Mouse (Mus musculus) naive thymus-derived CD4-positive, alpha-beta T cell, adult 2 months (primary cell): Measurements from ENCODE around the gene Gfi1b.
A peak's percentile ranks its signal among the peaks of the same experiment; 100 is the strongest.

ENCODE experiments used
- DNase-seq: peaks from one replicate; pipeline ENCODE4 v3.0.0-alpha.2; 2011; ENCODE audit warnings: low read depth

Gene Gfi1b

DNA sequence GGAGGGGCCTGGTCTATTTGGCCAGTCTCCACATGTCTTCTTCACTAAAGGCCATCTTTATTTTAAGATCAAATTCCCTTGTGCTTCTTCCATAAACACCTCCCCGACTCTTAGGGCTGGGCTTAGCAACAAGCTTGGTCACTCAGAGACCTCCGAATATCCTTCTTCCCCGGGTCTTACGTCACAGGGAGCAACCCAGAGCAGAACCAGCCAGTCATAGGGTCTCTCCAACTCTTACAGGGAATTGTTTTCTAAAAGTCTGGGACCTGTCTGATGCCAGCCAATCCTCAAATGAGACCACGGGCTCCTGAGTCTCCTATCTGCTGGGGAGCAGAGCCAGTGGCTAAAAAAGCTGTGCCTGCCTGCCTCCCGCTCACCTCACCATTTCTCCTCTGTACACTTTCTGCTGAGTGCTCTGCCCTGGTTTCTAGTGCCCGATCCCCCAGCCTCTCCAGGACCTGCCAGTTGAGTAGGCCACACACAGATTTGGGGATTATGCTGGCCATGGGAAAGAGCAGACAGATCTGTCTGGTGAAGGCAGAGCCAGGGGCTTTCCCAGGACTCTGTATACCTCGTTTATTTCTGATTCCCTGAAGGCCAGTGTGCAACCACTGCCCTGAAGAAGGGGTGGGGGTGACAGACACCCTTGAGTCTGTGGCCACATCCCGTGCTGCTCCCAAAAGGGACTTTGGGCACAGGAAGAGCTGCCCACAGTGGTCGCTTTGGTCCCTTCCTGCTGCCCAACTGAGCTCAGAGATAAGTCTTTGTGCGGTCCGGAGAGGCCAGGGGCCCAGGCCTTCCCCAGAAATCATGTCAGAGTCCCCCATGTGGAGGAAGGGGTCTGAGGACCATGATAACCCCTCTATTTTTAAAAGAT, 22.9 kb downstream of the Gfi1b start:
- DNase-seq = no peak

- DNase-seq = no peak
Measured at GRCm38 (mm10) chr2:28597733-28598547, 23.8 kb downstream of the Gfi1b start.

GRCm38 (mm10) chr2:28596998-28597397, 24.8 kb downstream of the Gfi1b start:
- DNase-seq = no peak

DNA sequence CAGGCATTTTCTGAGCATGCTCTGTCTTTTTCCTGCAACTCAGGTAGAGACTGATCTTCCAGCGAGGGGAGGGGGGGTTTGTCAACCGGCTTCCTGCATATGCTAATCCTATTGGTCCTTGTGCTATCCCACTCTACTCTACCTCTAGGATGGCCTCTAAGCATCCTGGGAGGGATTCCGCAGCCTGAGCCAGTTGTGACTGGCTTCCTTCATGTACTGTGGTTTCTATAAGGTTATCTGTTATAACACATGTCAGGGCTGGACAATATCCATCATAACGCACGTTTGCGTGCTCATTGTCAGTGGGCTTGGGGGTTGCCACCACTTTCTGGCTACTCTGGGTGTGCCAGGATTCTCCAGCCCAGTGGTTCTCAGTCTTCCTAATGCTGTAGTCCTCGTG, 25.8 kb downstream of the Gfi1b start:
- DNase-seq = no peak

DNA sequence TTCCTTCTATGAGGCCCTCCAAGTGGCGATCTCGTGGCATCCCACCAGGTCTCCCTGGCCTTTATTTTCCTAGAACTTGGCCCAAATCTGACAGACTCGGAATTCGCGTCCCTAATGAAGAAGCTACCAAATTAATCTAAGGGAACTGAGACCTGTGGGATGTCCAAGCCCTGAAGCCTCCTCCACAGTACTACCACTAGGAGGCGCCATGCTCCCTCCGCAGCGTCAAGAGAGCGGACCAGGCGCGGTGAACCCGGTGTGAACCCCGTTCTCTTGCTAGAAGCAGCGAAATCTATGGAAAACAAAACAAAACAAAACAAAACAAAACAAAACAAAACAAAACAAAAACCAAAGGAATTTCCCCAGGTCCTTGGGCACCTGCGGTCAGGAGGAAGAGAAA, 29.0 kb downstream of the Gfi1b start:
- DNase-seq = peak; percentile 73

DNA sequence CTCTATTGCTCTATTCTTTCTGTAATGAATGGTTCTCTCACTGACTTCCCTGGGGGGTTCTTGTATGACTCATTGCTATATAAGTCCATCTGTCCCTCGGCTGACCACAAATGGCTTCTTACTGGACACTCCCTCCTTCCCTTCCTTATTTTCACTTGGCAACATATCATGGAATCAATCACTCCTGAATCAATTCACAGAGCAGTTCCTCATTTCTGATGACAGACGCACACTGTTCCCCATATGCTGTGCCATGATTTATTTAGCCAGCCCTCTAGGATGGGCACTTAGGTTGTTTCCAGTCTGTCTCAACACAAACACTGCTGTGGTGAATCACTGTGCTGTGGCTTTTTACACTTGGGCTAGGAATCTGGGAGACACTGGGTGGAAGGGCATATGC, 30.3 kb downstream of the Gfi1b start:
- DNase-seq = no peak

DNA sequence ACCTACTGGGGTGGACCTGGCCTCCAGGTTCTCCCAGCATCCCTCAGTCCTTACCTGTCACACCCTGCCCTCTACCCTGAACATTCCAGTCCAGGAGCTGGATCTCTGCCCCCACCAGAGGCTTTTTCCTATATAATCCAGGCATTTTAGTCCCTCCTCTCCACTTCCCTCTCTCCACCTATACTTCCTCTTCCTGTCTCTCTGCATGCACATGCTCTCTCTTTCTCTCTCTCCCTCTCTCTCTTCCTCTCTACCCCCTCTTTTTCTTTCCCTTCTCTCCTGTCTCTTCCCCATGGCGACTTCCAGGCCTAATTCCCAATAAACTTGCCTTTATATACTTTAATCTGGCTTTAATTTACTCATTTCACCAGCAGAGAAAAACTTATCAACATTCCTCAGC, 33.2 kb downstream of the Gfi1b start:
- no peak for DNase-seq

DNA sequence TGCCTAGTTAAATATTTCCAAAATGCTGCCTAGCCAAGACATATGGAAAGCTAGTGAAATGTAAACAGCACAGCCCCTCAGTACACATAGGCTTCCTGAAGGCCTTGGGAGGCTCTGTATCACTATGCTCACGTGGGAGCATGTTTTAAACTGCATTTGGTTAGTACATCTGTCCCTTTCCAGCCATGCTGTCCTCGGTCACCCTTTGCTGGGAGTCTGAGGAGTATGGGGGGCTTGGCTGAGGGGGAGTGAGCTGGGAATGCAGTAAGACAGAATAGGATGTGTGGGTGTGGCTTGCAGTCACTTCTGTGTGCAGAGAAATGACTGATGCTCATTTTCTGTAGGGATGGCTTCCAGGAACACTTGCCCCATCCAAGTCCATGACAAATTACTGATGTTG, 36.1 kb downstream of the Gfi1b start:
- peak; percentile 21 for DNase-seq

DNA sequence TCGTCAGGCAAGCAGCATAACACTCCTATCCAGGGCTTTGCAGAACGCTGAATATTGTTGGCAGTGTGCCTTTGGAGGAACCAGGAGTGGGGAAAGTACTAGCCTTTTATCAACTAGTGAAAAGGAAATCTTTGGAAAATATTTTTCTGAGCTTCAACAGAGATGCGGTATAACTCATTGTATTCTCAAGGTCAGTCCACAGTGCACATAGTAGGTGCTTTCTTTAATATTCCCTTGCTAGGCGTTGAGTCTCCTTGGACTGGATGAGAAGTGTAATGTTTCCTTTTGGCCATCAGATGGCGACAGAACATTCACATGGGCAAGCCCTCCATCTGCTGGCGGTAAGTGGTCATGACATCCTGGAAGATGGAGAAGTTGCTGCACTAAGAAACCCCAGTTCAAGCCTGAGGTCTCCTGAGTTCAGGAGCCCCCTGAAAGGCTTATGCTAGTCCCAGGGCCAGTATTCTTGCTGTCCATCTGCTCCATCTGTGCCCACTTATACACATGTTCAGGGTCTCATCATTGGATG, 36.7 kb downstream of the Gfi1b start:
- DNase-seq = peak; percentile 93

DNA sequence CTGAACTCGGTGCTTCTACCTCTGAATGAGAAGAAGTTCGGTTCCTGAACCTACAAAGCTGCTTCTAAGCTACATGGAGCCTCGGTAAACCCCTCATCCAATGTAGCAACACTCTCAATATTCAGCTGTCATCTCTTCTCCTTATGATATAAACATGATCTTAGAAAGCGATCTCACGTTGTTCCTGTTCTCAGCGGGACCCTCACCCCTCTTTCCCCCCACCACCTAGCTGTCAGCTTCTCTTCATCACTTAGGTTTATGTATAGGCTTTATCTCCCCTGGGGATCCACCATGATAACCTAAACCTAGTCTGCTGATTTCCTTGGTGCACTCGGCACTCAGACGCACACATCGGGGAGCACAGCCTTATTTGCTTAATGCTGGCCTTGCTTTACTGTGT, 38.1 kb downstream of the Gfi1b start, which contains the start of gene Gtf3c5:
Gene Gtf3c5, minus strand, starts transcription at position 101 of the 400 bp plus-strand sequence.
- DNase-seq = no peak

- DNase-seq = peak; percentile 95
Measured at GRCm38 (mm10) chr2:28582647-28583353, 39.0 kb downstream of the Gfi1b start.

- DNase-seq = peak; percentile 61
Measured at GRCm38 (mm10) chr2:28578003-28578402, 43.8 kb downstream of the Gfi1b start.

DNA sequence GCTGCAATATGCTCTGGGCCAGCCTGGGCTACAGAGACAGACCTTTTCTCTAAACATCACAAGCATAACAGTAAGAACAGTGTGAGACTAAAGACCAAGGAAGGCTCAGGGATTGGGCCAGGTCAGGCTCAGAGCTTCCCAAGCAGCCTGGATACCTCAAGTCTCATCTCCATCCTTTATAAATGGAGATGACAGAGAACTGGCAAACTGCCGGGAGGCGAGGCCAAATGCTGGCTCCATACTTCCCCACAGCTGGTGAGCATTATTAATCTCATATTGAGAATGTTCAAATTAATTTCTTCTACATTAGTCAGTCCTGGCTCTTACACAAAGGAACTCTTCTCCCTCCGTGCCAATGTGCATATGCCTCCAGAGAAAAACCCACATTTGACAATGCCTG, 45.0 kb downstream of the Gfi1b start:
- DNase-seq = no peak

DNA sequence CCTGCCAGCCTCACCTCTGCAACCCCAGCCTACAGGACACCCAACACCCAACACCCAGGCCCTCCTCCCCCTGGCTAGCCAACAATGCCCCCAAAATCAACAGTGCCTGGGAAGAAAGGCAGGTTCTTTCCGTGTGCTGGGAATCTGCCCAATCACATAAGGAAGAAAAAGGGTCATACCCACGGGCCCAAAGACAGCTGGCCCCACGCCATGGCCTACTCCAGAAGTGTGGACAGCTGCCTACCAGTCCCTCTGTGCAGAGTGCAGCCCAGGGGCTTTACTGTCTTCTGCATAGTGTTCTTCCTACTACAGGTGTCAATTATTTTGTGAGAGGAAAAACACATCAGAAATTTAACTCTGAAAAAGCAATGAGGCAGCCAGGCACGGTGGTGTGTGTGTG, 46.4 kb downstream of the Gfi1b start:
- no peak for DNase-seq

DNA sequence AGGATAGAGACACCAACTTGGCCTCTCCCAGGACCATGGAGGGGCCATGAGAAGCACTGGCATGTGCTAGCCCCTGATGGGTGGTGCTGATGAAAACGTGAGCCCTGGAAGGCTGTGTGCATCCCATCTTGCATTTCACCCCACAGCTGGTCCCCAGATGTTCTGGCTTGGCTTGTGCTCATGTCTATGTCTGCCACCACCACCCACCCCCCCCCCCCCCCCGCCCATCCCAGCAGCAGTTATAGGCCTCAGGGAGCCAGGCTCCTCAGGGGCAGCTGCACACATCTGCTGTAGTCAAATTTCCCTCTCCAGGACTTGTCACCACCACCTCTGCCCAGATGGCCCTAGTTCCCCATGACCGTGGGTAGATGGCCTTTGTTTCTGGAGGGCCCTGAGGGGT, 51.9 kb downstream of the Gfi1b start:
- no peak for DNase-seq

DNA sequence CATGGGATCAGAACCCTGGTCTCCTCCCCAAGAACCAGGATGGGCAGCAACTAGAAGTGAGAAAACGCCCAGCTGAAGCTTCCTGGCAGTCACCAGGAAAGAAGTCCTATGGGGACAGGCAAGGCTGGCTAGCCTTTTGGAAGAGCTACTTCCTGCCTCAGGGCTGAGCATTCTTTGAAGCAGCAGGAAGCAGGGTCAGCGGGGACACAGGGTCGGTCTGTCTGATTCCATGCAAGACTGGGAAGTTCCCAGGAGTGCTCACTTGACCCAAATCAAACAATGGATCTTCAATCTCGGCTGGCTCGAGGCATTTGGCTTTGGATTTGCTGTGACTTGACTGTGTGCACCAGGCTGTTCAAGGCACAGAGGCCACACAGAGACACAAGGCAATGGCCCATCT, 55.2 kb downstream of the Gfi1b start:
- no peak for DNase-seq

- no peak for DNase-seq
Measured at GRCm38 (mm10) chr2:28564380-28564779, 57.4 kb downstream of the Gfi1b start.

DNA sequence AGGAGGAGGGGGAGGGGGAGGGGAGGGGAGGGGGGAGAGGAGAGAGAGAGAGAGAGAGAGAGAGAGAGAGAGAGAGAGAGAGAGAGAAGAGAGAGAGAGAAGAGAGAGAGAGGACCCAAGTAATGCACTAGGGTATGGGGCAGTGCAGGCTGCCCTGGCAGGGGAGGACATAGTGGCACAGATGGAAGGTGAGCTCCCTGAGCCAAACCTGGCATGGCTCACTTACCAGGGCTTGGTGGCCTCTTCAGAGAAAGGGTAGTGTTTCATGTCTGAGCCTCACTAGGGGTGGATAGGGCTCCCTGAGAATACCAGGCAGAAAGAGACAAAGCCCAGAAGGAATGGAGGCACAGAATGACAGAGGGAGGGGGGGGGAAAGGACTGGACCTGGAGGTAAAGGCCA, 58.0 kb downstream of the Gfi1b start:
- DNase-seq = no peak

GRCm38 (mm10) chr2:28563303-28563702, 58.5 kb downstream of the Gfi1b start, which contains the start of gene Cel:
Gene Cel (minus strand): TSS chr2:28563403.
- no peak for DNase-seq
